Mouse (Mus musculus) hindbrain, embryonic 15.5 days (tissue): Measurements from ENCODE around the gene Cntn5. TPM values are rescaled to one million over a fixed set of nuclear protein-coding genes. Genes with fewer than 3 reads are reported as not detected.

Source experiments
- ATAC-seq: fragments of 200-750 bp; cut with Nextera tagmentation; 2 replicates; pipeline ENCODE4 v1.8.0; 2017; ENCODE audit warnings: low read depth, moderate number of reproducible peaks, moderate TSS enrichment; ENCODE audit not compliant: low FRiP score
- H3K27ac ChIP-seq: fragments of 300-500 bp; sonication (generic); replicated peaks from 2 replicates; pipeline ENCODE4 v1.5.1; 2015; ENCODE audit warnings: mild to moderate bottlenecking, inconsistent platforms
- H3K27me3 ChIP-seq: fragments of 300-500 bp; sonication (generic); 2 replicates; pipeline ENCODE4 v1.6.1; 2015; ENCODE audit warnings: control low read depth, inconsistent platforms
- H3K36me3 ChIP-seq: fragments of 300-500 bp; sonication (generic); 2 replicates; pipeline ENCODE4 v1.6.1; 2015; ENCODE audit warnings: control low read depth, inconsistent platforms
- H3K4me1 ChIP-seq: fragments of 300-500 bp; sonication (generic); replicated peaks from 2 replicates; pipeline ENCODE4 v1.6.1; 2015; ENCODE audit warnings: control low read depth, inconsistent platforms
- H3K4me2 ChIP-seq: fragments of 300-500 bp; sonication (generic); 2 replicates; pipeline ENCODE4 v1.6.1; 2015; ENCODE audit warnings: moderate library complexity, mild to moderate bottlenecking, inconsistent platforms
- H3K4me3 ChIP-seq: fragments of 300-500 bp; sonication (generic); 2 replicates; pipeline ENCODE4 v1.5.1; 2015; ENCODE audit warnings: mild to moderate bottlenecking, inconsistent platforms
- H3K9ac ChIP-seq: fragments of 300-500 bp; sonication (generic); 2 replicates; pipeline ENCODE4 v1.6.1; 2015; ENCODE audit warnings: inconsistent platforms
- H3K9me3 ChIP-seq: fragments of 300-500 bp; sonication (generic); 2 replicates; pipeline ENCODE4 v1.6.1; 2016; ENCODE audit warnings: control low read depth, inconsistent platforms
- WGBS: fragments of 180-500 bp; shearing (Covaris S2); methylation state at CpG from one replicate; pipeline ENCODE4 v1.1.7; 2015; 5-methylcytosine and 5-hydroxymethylcytosine counted together
- polyA plus RNA-seq: library from polyadenylated mRNA; unstranded; fragments of >200 nt; fragmentation: Nextera tagmentation; extraction: Ambion mirVana; gene quantifications from 2 replicates; pipeline ENCODE4 v1.2.1, GENCODE M21; 2015

The Cntn5 gene
- polyA plus RNA-seq, 1 experiment from 2014 or later: 22.5 TPM

- H3K36me3 ChIP-seq: no peaks in the 10 kb centered on the region
- H3K4me2 ChIP-seq: no peak overlapping the region
- H3K27ac ChIP-seq: no peak overlapping the region
- H3K4me3 ChIP-seq: no peak overlapping the region
- ATAC-seq: no peak
- H3K27me3 ChIP-seq: no peaks in the 10 kb centered on the region
- no peaks in the 10 kb centered on the region for H3K9me3 ChIP-seq
- WGBS: 49% methylated on average over 7 of the region's 7 CpGs
- H3K4me1 ChIP-seq: no peaks in the 10 kb centered on the region
- H3K9ac ChIP-seq: no peak overlapping the region
Observed at GRCm38 (mm10) chr9:10324697-10325368, 579.7 kb downstream of the Cntn5 start.

GRCm38 (mm10) chr9:10269342-10269741 is 635.2 kb downstream of the Cntn5 start:
- Histone ChIP-seq H3K27me3 (no peaks in the 10 kb centered on the region), H3K4me1 (peaks cover 9% of the 10 kb centered on the region; the same call in 1 of the 2 replicates), H3K4me2 (no peak overlapping the region), H3K9me3 (no peaks in the 10 kb centered on the region), H3K4me3 (no peak overlapping the region), H3K9ac (no peak overlapping the region), H3K36me3 (no peaks in the 10 kb centered on the region), H3K27ac (0 out of 2 replicates have a peak overlapping the region, but pooled peaks have one; percentile 42)
- peak; percentile 94 for ATAC-seq
- WGBS: 7% methylated on average over 2 of the region's 2 CpGs

GRCm38 (mm10) chr9:10268836-10269235 is 635.7 kb downstream of the Cntn5 start:
- Histone ChIP-seq H3K27me3 (no peaks in the 10 kb centered on the region), H3K4me2 (no peak overlapping the region), H3K4me1 (peaks cover 9% of the 10 kb centered on the region; the same call in 1 of the 2 replicates), H3K4me3 (no peak overlapping the region), H3K36me3 (no peaks in the 10 kb centered on the region), H3K9me3 (no peaks in the 10 kb centered on the region), H3K27ac (peak overlapping the region; percentile 56; the same call in 1 of the 2 replicates), H3K9ac (no peak overlapping the region)
- 43% methylated on average over 6 of the region's 6 CpGs for WGBS
- no peak for ATAC-seq

- no peak for ATAC-seq
Observed at GRCm38 (mm10) chr9:10265616-10266015, 639.0 kb downstream of the Cntn5 start.

GRCm38 (mm10) chr9:10233364-10233763 is 671.2 kb downstream of the Cntn5 start:
- WGBS: 25% methylated on average over 4 of the region's 4 CpGs
- H3K36me3 ChIP-seq: no peaks in the 10 kb centered on the region
- H3K27me3 ChIP-seq: no peaks in the 10 kb centered on the region
- no peak overlapping the region for H3K9ac ChIP-seq
- H3K4me1 ChIP-seq: no peaks in the 10 kb centered on the region
- H3K27ac ChIP-seq: no peak overlapping the region
- no peak overlapping the region for H3K4me2 ChIP-seq
- no peak overlapping the region for H3K4me3 ChIP-seq
- H3K9me3 ChIP-seq: no peaks in the 10 kb centered on the region
- ATAC-seq: no peak

More at GRCm38 (mm10) chr9:10265616-10266015, 639.0 kb downstream of the Cntn5 start:
- Histone ChIP-seq H3K4me2 (no peak overlapping the region), H3K4me3 (no peak overlapping the region), H3K9ac (no peak overlapping the region), H3K27ac (no peak overlapping the region), H3K27me3 (no peaks in the 10 kb centered on the region), H3K36me3 (no peaks in the 10 kb centered on the region), H3K9me3 (no peaks in the 10 kb centered on the region), H3K4me1 (peaks cover 9% of the 10 kb centered on the region; the same call in 1 of the 2 replicates)
- 38% methylated on average over 3 of the region's 3 CpGs for WGBS

GRCm38 (mm10) chr9:10232066-10232465 is 672.5 kb downstream of the Cntn5 start:
- 65% methylated on average over 1 of the region's 1 CpGs for WGBS
- no peaks in the 10 kb centered on the region for H3K27me3 ChIP-seq
- no peak overlapping the region for H3K27ac ChIP-seq
- H3K4me2 ChIP-seq: no peak overlapping the region
- no peaks in the 10 kb centered on the region for H3K9me3 ChIP-seq
- no peak overlapping the region for H3K4me3 ChIP-seq
- no peak for ATAC-seq
- H3K9ac ChIP-seq: no peak overlapping the region
- H3K36me3 ChIP-seq: no peaks in the 10 kb centered on the region
- no peaks in the 10 kb centered on the region for H3K4me1 ChIP-seq

GRCm38 (mm10) chr9:10230973-10231372 is 673.6 kb downstream of the Cntn5 start:
- Histone ChIP-seq H3K9me3 (no peaks in the 10 kb centered on the region), H3K9ac (no peak overlapping the region), H3K36me3 (no peaks in the 10 kb centered on the region), H3K4me1 (no peaks in the 10 kb centered on the region), H3K27ac (no peak overlapping the region), H3K27me3 (no peaks in the 10 kb centered on the region), H3K4me3 (no peak overlapping the region), H3K4me2 (no peak overlapping the region)
- ATAC-seq: no peak

- no peak for ATAC-seq
Observed at GRCm38 (mm10) chr9:10229716-10230115, 674.9 kb downstream of the Cntn5 start.

GRCm38 (mm10) chr9:10226013-10226412 is 678.6 kb downstream of the Cntn5 start:
- no peaks in the 10 kb centered on the region for H3K36me3 ChIP-seq
- 40% methylated on average over 2 of the region's 2 CpGs for WGBS
- H3K4me1 ChIP-seq: no peaks in the 10 kb centered on the region
- peak; percentile 59 for ATAC-seq
- H3K9ac ChIP-seq: no peak overlapping the region
- H3K4me2 ChIP-seq: no peak overlapping the region
- H3K27me3 ChIP-seq: no peaks in the 10 kb centered on the region
- no peak overlapping the region for H3K4me3 ChIP-seq
- H3K9me3 ChIP-seq: no peaks in the 10 kb centered on the region
- no peak overlapping the region for H3K27ac ChIP-seq

More at GRCm38 (mm10) chr9:10229716-10230115, 674.9 kb downstream of the Cntn5 start:
- H3K27ac ChIP-seq: no peak overlapping the region
- no peaks in the 10 kb centered on the region for H3K4me1 ChIP-seq
- H3K27me3 ChIP-seq: no peaks in the 10 kb centered on the region
- no peak overlapping the region for H3K9ac ChIP-seq
- H3K4me3 ChIP-seq: no peak overlapping the region
- H3K4me2 ChIP-seq: no peak overlapping the region
- H3K36me3 ChIP-seq: no peaks in the 10 kb centered on the region
- WGBS: 37% methylated on average over 2 of the region's 2 CpGs
- no peaks in the 10 kb centered on the region for H3K9me3 ChIP-seq

- no peak for ATAC-seq
- no peaks in the 10 kb centered on the region for H3K27me3 ChIP-seq
- no peaks in the 10 kb centered on the region for H3K9me3 ChIP-seq
- H3K36me3 ChIP-seq: no peaks in the 10 kb centered on the region
- H3K4me2 ChIP-seq: no peak overlapping the region
- no peak overlapping the region for H3K4me3 ChIP-seq
- H3K27ac ChIP-seq: no peak overlapping the region
- H3K4me1 ChIP-seq: no peaks in the 10 kb centered on the region
- H3K9ac ChIP-seq: no peak overlapping the region
Observed at GRCm38 (mm10) chr9:10186063-10186462, 718.5 kb downstream of the Cntn5 start.

- ATAC-seq: no peak
- Histone ChIP-seq H3K4me2 (no peak overlapping the region), H3K9ac (no peak overlapping the region), H3K27me3 (no peaks in the 10 kb centered on the region), H3K9me3 (no peaks in the 10 kb centered on the region), H3K36me3 (no peaks in the 10 kb centered on the region), H3K27ac (no peak overlapping the region), H3K4me1 (no peaks in the 10 kb centered on the region), H3K4me3 (no peak overlapping the region)
- WGBS: 79% methylated on average over 3 of the region's 3 CpGs
Observed at GRCm38 (mm10) chr9:10170526-10170925, 734.0 kb downstream of the Cntn5 start.

- ATAC-seq: no peak
- 84% methylated on average over 1 of the region's 1 CpGs for WGBS
- H3K27ac ChIP-seq: no peak overlapping the region
Observed at GRCm38 (mm10) chr9:10121350-10122057, 783.1 kb downstream of the Cntn5 start.

More at GRCm38 (mm10) chr9:10121350-10122057, 783.1 kb downstream of the Cntn5 start:
- no peaks in the 10 kb centered on the region for H3K27me3 ChIP-seq
- no peaks in the 10 kb centered on the region for H3K9me3 ChIP-seq
- no peaks in the 10 kb centered on the region for H3K36me3 ChIP-seq
- H3K4me2 ChIP-seq: no peak overlapping the region
- H3K9ac ChIP-seq: no peak overlapping the region
- H3K4me1 ChIP-seq: no peaks in the 10 kb centered on the region
- no peak overlapping the region for H3K4me3 ChIP-seq
